Mouse (Mus musculus): Measurements from ENCODE around the gene Ylpm1. TPM values are rescaled to one million over a fixed set of nuclear protein-coding genes. Genes with fewer than 3 reads are reported as not detected.

Gene Ylpm1
- total RNA-seq (2023) = 91.6 TPM

DNA sequence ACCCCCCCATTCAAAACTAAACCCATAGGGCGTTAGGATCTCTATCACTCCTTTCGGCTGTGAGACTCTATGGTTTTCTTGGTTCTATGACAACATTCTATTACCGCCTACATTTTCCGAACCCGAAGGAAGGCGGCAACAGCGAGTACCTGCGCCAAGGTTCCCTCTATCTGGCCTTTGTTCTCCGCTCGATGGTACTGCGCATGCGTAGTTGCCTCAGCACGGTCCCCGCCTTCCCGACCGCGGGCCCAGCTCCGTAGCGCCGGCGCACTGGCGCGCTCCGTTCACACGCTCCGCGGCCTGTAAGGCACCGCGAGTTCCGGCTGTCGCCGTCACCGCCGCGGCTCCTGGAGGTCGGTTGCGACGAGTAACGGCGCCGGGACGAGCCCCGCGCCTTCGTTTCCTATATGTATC is at the start of gene Ylpm1:
TSS of gene Ylpm1 (plus strand) at position 239 of the 414 bp plus-strand sequence.

DNA sequence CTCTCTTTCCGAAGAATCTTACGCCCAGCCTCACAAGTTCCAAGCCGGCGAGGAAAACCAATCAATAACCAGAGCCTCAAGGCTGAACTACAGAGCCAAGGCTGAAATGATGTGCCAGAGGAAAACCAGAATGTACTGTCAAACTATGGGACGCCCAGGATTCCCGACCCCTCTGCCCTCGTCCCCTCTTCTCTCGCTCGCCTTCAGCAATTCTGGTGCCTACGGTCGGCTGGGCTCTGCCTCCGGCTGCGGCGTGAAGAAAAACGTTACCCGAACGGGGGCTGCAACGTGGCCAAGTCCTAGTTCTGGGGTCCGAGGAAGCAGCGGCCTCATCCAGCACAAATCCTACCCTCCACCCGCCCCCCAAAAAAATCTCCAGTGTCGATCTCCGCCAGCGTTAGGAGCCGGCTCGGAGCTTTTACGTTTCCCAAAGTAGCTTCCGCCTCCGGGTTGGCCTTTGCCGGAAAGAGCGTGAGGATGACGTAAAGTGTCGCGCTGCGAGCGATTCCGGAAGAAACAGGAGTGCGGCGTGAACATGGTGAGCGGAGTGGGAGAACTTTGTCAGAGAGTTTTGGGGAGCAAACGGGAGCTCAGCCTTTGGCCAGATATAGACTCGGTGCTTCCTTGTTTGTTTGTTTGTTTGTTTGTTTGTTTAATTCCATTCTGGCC is 25.6 kb upstream of the Ylpm1 start, which contains the start of the genes Fcf1 and Arel1:
TSS of gene Fcf1 (plus strand) at position 470 of the 669 bp plus-strand sequence.
TSS of gene Arel1 (minus strand) at position 473 of the 669 bp plus-strand sequence.

DNA sequence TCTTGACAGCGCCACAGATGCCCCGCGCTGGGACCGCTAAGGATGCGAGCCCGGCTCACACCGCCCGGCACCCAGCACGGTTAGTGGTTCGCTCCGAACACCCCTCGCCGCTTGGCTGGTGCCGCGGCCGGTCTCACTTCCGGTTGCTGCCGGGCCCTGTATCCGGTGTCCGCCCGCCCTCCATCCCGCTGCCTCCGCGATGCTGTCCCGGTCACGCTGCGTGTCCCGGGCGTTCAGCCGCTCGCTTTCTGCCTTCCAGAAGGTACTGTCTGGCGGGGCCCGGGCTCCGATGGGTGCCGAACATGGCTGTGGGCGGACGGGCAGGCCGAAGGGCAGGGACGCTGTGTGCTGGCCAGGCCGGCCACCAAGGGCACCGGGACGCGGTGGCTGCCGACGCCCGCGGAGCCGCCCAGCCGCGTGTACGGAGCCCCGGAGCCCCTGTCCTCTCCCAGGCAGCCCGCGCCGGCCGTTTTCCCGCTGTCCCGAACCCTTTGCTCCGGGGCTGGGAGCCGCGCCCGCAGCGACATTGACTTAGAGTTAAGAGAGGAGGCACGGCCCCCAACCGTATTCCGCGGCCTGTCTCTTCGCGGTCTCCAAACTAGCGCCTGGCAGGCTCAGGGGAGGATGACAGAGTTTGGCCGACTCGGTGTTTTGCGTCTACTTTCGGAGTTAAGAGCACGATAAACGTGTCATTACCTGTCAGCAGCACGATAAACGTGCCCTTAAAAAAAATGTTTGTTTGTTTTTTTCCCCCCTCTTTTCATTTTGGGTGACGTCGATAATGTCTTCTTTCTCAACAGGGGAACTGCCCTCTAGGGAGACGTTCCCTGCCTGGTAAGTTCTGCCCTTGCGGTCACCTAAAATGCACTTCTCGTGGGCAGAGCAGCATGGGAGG is 114.8 kb downstream of the Ylpm1 start, which contains the start of the genes Prox2 and Dlst:
TSS of gene Prox2 (minus strand) at position 62 of the 895 bp plus-strand sequence.
TSS of gene Dlst (plus strand) at position 136 of the 895 bp plus-strand sequence.

Other genes with a start within 250 kb of the Ylpm1 start
- 189 TPM for gene Npc2, start 223.2 kb upstream of the Ylpm1 start, total RNA-seq (2023)
- gene Isca2, start 223.1 kb upstream of the Ylpm1 start, total RNA-seq (2023) = 47.0 TPM
- gene Ltbp2, start 119.8 kb upstream of the Ylpm1 start, total RNA-seq (2023) = 0.35 TPM
- gene Fcf1, start 25.4 kb upstream of the Ylpm1 start, total RNA-seq (2023) = 78.5 TPM
- 38.0 TPM for gene Arel1, start 25.4 kb upstream of the Ylpm1 start, total RNA-seq (2023)
- gene Prox2, start 114.4 kb downstream of the Ylpm1 start, total RNA-seq (2023) = 3.1 TPM
- 183 TPM for gene Dlst, start 114.5 kb downstream of the Ylpm1 start, total RNA-seq (2023)
- gene Rps6kl1, start 154.9 kb downstream of the Ylpm1 start, total RNA-seq (2023) = 5.9 TPM
- gene Pgf, start 181.5 kb downstream of the Ylpm1 start, total RNA-seq (2023) = not detected
- gene Eif2b2, start 223.2 kb downstream of the Ylpm1 start, total RNA-seq (2023) = 110 TPM